Mouse (Mus musculus): Measurements from ENCODE around the gene Ehd4. TPM values are rescaled to one million over a fixed set of nuclear protein-coding genes. Genes with fewer than 3 reads are reported as not detected.

Ehd4 gene
- total RNA-seq, 1 experiment from 2014 or later: 34.2 TPM

Other genes with a start within 250 kb of the Ehd4 start
- gene Mapkbp1, start 181.9 kb downstream of the Ehd4 start, total RNA-seq (2017): 7.7 and 11.1 TPM in 2 replicates
- 6.1 and 7.9 TPM in 2 replicates for gene Jmjd7, start 127.1 kb downstream of the Ehd4 start, total RNA-seq (2017)
- gene Gm28042, start 127.1 kb downstream of the Ehd4 start, total RNA-seq (2017): 0.15 and 1.4 TPM in 2 replicates
- 0.38 and 3.4 TPM in 2 replicates for gene Pla2g4b, start 121.2 kb downstream of the Ehd4 start, total RNA-seq (2017)
- gene Pla2g4e, start 90.7 kb upstream of the Ehd4 start, total RNA-seq (2017): not detected in 2 replicates
- gene Pla2g4d, start 134.6 kb upstream of the Ehd4 start, total RNA-seq (2017): not detected in 2 replicates
- not detected in 2 replicates for gene Pla2g4f, start 159.6 kb upstream of the Ehd4 start, total RNA-seq (2017)
- gene Vps39, start 198.5 kb upstream of the Ehd4 start, total RNA-seq (2017): 53.1 and 73.5 TPM in 2 replicates
- gene Ganc, start 249.3 kb upstream of the Ehd4 start, total RNA-seq (2017): 17.2 and 28.5 TPM in 2 replicates
- gene Tmem87a, start 249.5 kb upstream of the Ehd4 start, total RNA-seq (2017): 62.5 and 65.4 TPM in 2 replicates